Mouse (Mus musculus): ENCODE measurements around the gene Igf2bp1.
A peak's percentile ranks its signal among the peaks of the same experiment; 100 is the strongest.

The Igf2bp1 gene

DNA sequence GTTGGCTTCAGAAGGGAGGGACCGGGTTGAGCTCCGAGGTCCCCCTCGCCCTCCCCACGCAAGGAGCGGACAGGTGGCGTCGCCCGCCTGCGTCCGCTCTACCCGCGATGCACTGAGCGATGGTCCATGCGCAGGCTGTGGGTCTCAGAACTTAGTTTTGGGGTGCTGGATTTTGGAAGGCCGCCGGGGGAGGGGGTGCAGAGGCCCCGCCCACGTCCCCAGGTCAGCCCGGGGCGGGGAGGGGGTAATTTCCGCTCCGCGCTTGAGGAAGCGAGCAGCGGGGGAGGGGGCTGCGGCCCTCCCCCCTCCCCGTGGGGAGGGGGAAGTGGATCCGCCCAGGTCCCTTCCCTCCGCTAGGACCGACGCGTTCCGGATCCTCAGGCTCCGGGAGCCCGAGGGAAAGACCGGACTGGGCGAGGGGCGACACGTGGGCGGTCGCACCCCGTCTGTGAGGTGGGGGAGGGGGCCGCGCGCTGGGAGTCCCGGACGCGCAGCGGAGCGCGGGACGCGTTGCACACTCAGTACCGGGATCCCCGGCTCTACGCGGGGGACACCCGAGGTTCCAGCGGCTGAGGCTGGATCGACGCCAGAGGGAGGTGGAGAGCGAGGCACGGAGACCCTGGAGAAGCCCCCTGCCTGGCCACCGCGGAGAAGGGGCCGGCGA lies 1.2 kb upstream of the Igf2bp1 start:
- peak; percentile 11 to 26 for DNase-seq

DNA sequence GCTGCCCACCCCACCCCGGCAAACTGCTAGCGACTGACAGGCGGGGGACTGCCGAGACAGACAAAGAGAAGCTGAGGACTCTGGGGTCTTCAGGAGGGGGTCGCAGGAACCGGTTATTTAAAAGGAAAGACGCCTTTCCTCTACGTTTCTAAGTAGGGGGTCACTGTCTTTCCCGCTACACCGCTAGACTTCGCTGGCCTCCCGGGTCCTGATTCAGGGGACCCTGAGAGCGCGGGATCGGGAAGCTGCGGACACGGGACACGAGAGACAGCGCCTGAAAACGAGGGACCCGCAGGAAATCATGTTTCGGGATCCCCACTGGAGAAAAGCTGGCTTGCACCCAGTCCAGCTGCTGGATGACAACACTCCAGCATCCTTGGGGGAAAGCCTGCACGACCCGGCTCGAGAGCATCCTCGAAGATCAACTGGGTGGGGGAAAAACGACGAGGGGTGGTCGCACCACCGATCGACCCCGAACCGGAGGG lies 669 bp upstream of the Igf2bp1 start:
- peak; percentile 5 to 14 for DNase-seq

DNA sequence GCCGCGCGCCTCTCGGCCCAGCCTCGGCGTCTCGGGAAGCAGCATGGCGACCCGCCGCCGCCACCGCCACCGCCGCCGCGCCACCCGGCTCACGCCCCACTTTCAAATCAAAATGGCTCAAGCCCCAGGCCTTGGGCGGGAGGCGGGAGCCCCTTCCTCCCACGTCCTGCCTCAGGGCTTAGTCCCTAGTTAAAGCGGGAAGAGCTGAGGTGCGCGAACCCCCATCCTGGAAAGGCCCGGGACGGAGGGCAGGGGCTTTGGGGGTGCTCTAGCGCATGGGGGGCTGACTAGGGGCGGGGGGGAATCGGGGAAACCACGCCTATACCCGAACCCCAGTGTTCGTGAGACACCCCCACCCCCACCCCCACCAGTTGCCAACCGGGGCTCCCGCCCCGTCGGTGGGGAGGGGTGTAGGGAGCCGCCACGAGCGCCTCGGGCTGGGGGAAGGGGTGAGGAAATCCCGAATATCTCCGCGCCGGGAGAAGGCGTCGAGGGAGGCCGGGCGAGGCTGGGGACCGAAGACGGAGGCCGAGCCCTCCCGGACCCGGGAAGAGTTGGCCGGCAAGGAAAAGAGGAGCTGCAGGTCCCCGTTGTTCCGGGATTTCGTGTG lies 842 bp downstream of the Igf2bp1 start:
- DNase-seq = no peak

DNA sequence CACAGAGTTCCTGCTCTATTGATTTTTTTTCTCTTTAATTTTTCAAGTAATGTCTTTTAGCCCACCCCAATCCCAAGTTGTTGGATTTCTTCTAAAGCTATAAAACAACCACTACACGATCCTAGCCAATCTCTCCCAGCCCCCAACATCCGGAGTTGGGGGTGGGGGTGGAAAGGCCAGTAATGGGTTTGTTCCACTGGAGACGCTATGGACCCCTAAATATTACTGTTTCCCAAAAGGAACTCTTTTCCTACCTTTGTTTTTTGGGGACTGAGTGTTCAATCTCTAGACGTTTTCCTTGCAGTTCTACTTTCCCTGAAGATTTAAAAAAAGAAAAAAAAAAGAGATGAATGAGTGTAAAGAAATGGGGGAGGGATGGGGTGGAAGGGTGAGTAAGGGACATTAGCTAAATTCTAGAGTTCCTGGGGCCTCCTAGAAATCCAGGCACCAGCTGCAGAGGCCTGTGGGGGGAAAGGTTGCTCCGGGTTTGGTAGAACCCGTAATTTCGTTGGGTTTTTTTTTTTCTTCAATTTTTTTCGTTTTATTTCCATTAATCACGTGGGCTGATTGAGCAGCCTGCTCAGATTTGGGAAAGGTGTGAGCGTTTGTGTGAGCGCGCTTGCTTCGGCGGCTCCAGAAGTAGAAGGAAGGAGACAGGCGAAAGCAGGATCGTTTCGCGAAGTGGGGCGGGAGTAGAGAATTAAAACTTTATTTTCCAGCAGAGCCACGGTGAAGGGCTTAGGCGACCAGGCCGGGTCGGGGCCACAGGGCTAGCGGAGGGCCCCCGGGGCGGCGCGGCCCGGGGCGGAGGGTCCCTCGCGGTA lies 1.6 kb downstream of the Igf2bp1 start:
- peak; percentile 4 to 28 for DNase-seq

DNA sequence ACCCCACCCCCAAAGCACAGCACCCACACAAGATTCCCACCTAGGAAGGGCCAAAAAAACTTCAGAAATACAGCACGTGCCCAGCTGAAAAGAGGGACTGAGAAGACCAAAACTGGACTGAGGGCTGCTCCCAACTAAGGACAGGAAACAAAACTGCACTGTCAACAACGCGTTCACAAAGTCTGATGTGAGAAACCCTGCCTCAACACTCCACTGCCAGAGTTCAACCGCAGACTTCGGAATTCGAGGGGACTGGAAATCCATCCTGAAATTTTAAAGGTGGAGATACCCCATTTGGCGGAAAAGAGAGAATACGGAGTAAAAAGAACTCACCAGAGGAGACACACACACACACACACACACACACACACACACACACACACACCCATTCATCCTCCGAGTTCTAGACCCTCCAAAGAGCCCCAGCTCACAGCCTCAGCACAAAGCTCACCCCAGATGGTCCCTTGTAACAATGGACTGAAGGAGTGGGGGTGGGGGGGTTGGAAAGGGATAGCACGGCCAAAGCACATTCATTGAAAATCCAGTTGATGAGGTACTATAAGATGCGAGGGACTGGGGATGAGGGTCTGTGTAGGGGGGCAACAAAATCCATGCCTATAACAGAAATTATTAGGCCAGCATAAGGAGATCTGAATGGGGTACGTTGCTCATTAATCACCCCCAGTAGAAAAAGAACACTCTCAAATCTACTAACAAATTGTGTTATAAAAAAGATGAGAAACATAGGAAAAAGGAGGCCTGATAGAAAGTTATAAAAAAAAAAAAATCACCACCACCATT lies 2.4 kb downstream of the Igf2bp1 start:
- no peak for DNase-seq

DNA sequence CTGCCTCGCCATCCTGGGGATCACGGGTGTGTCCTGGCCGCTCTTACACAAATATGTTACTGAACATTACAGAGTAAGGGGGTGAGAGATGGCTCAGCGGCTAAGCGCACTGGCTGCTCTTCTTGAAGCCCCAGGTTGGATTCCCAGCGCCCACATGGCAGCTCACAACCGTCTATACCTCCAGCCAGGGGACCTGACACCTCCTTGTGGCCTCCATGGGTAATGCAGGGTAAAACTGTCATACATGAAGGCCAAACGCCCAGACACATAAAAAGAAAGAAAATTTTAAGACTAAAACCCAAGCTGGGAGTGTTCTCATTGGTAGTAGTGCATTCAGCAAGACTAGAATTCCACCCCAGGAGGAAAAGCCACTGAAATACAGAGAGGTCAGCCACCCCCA lies 11.6 kb downstream of the Igf2bp1 start:
- no peak for DNase-seq

DNA sequence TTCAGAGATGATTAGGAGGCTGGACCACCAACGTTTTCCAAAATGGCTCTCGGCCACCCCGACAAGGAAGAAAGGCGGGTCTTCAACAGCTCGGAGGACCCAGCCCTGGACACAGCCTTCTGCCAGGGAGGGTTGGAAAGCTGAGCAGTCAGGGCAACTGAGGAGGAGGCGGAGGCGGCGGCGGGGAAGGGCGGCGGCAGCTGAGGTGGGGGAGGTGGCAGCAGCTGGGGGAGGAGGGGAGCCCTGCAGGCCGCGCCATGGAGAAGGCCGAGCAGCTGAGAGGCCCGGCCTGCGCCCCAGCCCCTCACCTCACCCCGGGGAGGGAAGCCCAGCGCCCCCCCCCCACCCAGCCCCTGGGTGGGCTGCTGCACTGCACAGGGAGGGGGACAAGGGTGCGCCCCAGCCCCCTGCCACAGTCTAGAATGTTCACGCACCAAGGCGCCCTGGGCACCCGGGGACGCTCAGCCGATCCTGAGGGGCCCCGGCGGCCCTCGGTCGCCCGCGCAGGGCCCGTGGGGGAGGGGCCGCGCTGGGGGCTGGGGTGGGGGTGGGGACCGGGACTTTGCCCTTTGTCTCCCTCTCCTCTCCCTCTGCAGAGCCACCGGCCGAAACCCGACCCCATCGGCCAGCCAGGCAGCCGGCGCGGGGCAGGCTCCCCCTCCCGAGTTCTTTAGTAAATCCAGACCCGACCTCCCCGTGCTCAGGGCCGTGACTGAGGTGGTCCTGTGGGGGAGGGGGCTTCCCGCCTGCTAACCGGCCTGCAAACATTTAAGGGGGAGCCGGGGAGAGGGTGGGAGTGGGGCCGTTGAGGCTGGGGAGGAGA lies 14.6 kb downstream of the Igf2bp1 start:
- DNase-seq = peak in 1 of 2 experiments; percentile 4

DNA sequence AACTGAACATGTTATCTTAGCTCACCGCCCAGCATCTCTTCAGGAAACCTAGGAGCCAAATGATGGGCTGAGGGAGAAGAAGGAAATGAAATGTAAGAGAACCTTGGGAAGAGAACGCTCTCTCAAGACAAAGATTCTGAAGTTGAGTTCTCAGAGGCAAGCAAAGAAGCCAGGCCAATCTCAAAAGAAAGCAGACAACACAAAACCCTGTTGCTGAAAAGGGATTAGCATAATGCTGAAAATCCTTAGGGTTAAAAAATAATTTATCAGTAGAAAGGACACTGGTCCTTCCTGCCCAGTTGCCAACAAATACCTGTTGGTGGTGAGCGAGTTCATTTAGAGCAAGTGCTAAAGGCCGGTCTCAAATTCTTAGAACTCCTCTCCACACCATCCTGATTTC lies 15.3 kb downstream of the Igf2bp1 start:
- no peak for DNase-seq

DNA sequence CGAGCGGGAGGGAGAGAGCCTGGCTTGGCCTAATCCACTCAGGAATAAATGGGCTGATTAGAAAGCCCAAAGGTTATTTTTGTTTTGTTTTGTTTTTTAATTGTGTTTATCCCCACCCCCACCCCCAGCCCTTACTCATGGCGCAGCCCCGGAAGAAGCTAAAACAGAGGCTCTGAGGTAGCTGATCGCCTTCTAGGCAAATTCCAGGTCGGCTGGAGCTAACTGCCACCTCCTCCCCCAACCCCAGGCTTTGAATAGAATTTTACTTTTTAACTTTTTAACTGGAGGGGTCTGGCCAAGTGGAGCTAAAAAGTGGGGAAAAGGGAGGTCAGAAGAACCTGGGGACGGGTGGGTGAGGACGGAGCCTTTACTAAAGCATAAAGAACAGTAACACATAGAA lies 15.9 kb downstream of the Igf2bp1 start:
- no peak for DNase-seq

DNA sequence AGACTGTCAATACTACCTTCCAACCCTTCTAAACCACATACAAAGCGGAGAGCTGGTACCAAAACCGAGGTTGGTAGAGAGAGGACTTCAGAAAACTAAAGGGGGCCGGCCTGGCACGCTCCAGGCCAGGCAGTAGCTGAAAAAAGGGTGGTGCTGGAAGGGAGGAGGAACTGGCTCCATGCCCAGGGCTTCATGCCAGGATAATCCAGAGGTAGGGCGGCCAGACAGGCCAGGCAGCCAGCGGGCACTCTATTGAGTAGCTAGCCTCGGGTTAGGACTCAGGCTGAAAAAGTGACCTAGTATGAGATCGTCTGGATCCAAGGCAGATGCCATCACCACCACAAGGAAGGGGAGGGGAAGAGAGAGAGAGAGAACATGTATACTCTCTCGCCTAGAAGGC lies 17.2 kb downstream of the Igf2bp1 start:
- DNase-seq = peak in 1 of 2 experiments; percentile 28

DNA sequence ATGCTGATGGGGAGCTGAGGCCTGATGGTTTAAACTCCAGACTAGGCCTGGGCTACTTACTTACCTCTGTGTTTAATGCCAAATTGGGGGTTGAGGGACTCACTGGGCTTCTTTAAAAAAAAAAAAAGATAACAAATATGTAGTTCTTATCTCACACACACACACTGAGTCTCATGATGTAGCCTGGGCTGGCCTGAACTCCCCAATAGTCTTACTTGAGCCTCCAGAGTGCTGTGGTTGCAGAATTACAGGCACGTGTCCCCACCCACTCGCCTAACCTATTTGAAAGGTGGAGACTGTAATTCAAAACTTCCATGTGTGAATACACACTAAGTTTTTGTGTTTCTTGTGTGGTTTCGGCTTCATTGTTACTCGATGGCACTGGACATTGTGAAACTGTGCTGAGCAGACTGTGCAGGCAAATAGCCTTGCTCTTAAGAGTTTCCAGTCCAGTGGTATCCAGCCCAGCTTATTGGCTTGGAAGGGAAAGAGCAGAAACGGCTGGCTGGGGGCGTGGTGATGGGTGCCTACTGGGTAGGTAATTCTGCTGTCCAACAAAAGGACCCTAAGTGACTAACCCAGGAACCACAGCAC lies 17.8 kb downstream of the Igf2bp1 start:
- no peak for DNase-seq

DNA sequence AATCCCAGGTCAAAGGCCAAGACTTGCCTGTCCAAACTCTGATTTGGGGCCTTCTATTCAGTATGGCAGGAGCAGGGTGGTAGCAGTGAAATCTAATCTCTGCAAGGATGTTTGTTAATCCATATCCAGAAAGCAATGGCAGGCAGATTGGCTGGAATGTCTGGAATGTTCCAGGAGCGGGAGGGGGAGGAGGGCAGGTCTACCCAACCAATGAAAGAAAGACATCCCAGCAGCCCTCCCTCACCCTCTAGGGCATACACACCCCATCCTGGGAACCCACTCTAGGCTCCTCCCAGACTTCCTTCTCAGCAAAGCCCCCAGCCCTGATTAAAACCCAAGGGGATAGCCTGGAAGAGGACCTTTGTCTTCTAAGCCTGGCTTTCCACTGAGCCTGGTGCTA lies 23.3 kb downstream of the Igf2bp1 start:
- DNase-seq = no peak

DNA sequence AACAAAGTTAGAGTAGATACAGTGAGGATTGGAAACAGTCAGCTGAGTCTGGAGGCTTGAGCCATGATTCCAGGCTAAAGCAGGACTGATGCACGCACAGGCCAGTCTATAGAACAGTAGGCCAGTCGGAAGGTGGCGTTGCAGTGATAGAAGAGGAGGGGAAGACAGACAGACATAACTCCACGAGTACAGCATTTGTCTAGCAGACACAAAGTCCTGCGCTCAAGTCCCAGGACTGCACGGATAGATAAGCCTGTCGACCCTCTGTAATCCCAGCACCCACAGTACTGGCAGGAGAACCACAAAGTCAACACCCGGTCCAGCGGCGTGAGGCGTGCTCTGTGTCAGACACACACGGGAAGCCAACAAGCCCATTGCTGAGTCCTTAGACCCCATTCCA lies 23.9 kb downstream of the Igf2bp1 start:
- no peak for DNase-seq

DNA sequence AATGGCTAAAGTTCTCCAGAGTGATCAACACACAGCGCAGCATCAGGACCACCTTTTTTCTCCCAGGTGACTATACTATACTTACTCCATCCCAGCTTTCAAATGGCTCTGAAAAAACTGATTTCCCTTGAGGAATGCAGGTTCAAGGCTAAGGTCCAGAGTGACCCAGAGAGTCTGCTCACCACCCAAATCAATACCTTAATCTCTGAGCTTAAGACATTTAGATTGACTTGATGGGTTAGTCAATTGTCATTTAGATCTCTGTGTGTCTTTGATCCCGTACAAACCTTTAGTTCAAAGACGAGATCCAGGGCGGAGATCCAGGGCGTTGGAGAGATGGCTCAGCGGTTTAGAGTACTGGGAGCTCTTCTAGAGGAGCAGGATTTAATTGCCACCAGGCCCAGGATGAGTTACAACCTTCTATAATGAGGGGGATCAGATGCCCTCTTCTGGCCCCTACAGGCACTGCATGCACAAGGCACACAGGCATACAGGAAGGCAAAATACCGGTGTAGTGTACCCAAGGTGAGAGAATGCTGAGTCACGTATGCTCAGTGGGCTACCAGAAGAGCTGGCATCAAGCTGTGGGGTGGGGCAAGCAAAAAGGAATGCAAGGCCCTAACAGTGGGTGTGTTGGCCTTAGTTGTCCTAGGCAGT lies 24.9 kb downstream of the Igf2bp1 start:
- peak in 1 of 2 experiments; percentile 31 for DNase-seq

DNA sequence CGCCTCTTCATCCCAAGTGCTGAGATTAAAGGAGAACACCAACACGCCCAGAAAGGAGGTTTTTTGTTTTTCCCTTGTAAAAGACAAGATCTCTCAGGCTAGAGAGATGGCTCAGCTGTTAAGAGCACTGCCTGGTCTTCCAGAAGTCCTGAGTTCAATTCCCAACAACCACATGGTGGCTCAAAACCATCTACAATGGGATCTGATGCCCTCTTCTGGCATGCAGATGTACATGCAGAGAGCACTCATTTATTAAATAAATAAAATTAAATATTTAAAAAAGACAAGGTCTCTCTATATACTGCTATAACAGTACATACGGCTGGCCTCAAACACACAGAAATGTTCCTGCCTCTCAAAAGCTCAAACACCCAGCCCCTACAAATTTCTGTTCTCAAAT lies 27.3 kb downstream of the Igf2bp1 start:
- no peak for DNase-seq

DNA sequence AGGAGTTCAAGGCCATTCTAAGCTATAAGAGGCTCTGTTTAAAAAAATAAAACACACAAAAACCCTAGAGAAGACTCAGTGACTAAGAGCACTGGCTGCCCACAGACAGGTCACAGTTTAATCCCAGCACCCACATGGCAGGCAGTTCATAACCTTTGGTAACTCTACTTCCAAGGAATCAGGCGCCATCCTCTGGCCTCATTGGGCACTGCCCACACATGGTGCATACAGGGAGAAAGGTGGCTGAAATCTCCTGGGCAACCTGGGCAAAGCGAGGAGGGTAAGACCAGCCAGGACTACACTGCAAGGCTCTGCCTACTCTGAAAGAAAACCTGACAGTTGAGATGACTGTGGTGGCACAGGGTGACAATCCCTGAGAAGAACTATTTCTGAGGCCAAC lies 29.4 kb downstream of the Igf2bp1 start:
- no peak for DNase-seq

DNA sequence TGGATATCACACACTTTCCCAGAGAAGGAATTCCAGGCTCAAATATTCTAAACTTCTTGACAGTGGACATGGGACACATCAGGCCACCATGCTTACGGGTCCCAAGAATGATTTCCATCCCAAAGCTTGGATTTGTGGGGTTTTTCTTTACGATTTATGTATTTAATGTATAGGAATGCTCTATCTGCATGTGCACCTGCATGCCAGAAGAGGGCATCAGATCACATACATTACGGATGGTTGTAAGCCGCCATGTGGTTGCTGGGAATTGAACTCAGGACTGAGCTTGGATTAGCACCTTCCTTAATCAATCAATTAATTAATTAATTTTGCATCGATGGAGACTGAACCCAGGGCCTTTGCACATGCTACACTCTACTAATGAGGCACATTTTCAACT lies 30.0 kb downstream of the Igf2bp1 start:
- no peak for DNase-seq

DNA sequence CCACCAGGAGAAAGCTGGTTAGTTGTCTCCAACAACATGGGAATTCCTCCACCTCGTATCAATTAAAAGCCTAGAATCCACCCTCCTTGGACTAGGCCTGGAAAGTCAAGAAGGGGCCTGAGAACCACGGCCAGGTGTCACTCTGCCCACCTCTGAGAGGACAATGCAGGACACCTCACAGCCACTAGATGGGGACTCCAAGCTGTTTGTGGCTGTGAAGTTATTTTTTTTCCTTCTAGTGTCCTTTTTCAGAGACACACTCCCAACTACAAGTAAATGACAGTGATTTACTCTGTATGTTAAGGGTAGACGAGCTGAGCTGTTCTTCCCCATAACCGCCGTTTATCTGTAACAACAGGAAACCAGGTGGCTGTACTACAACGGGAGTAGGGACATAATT lies 32.6 kb downstream of the Igf2bp1 start:
- DNase-seq = no peak

DNA sequence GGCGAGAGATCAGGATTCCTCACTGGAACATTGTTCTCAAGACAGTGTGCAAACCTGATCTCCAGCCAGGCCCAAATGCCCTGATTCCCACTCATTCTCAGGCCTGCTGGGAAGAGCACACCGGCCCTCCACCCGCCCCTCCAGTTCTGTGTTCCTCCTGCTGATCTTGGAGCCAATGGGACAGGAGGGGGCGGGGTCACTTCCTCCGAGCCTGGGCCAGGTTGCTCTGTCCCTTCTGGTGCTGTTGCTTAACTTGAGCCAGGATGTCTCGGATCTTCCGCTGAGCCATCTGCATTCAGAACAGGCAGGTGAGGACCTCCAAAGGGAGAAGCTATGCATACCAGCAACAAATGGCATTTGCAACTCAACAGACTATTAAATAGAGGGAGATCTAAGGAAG lies 42.4 kb downstream of the Igf2bp1 start:
- peak; percentile 51 to 74 for DNase-seq

DNA sequence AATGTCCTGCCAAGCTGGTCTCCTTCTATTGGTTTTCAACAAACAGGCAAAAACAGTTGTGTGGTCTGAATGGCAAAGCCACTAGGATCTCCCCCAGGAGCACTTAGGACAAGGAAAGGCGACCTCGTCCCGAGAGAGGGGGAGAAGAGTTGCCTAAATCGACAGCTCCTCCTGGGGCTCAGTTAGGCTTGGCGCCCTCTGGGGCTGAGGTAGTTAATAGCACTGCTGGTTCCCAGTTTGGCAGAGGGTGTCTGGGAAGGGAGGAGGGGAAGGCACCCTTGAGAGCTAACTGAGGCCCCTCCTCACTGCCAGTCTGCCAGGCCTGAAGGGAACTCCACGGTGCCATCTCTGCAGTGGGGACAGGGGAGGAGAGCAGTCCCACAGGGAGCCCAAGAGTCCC lies 46.6 kb downstream of the Igf2bp1 start:
- DNase-seq = peak in 1 of 2 experiments; percentile 11

DNA sequence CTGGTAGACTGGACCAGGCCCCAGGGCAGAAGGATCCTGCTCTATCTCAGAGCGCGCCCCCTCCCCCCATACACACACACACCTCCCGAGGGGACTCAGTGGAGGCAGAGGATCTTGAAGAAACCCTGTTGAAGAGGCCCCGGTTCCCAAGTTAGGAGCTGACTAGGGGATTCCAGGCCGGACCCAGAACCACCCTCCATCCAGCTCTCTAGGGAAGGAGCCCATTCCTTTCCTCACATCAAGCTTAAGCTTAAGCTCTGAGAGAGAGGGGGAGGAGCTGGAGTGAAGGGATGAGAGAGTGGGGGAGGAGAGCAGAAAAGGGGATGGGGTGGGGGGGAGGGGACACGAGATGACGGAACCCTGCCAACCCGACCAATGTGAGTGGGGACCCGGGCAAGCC lies 47.5 kb downstream of the Igf2bp1 start:
- DNase-seq = no peak

All from cerebellum, postnatal 25 days (tissue).